Mouse (Mus musculus): ENCODE data around the gene Zranb1. TPM values are rescaled to one million over a fixed set of nuclear protein-coding genes. Genes with fewer than 3 reads are reported as not detected.

Zranb1 gene
- total RNA-seq, 2 experiments from 2014 or later: 43.5 to 45.2 TPM

- peak; percentile 61 to 70 for DNase-seq (ENCODE audit: low spot score in 2 of 2)
Observed at GRCm38 (mm10) chr7:133032589-133033203, 101.8 kb downstream of the Zranb1 start.

GRCm38 (mm10) chr7:133035901-133036300 lies 105.0 kb downstream of the Zranb1 start:
- DNase-seq (ENCODE audit: low spot score in 2 of 2): no peak

Other genes with a start within 250 kb of the Zranb1 start
- 10 to 100 TPM; 71.7 to 73.5 TPM for gene Fam53b, start 117.3 kb upstream of the Zranb1 start, total RNA-seq (2021)
- gene Eef1akmt2, start 78.5 kb upstream of the Zranb1 start, total RNA-seq (2021): 10 to 100 TPM; 33.4 to 35.0 TPM
- 10 to 100 TPM; 29.9 to 30.1 TPM for gene Abraxas2, start 71.9 kb upstream of the Zranb1 start, total RNA-seq (2021)
- gene Fgfr2, start 192.2 kb downstream of the Zranb1 start, total RNA-seq (2021): 10 to 100 TPM; 44.0 to 52.8 TPM
- gene Ctbp2, start 193.2 kb downstream of the Zranb1 start, total RNA-seq (2021): 10 to 100 TPM; 26.4 to 27.3 TPM